ENCODE assay signal across 8 mouse cellular contexts in the genomic region with DNA sequence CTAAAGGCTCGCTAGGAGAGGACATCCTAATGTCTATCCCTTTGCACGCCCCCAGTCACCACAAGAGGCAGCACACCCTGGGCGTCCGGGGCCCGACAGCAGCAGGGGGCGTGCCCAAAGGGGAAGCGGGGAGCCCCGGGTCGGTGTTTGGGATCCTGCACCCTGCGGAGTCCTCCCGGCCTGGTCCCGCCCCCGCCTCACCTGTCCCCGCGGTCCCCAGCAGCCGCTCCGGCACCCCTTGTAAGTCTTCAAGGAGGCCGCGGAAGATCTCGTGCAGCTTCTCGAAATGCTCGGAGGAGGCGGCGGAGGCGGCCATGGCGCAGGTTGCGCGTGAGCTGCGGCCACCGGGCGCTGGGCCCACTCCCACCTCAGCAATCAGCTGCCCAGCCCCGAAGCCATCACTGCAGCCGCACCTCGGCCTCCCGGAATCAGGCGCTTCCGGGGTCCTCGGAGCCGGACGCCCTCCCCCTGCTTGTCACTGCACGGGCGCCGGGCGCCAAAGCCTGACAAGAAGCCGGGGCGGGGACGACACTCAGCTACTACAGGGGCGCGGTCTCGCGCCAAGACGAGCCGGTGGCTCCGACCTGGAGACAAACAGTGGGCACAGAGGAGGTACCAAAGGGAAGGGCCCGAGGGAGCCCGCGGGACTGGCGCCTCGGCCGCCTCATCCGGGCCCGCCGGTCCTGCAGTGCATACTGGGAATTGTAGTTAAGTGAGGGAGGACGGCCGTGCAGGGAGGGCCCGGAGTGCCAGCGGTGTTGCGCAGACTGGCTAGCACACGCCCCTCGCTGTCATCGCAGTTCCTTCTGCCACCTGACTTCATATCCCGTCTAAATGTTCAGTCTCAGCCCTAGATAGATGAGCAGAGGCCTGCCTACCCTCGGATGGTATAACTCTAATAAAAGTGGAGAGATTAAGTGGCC. TPM values are rescaled to one million over a fixed set of nuclear protein-coding genes. Genes with fewer than 3 reads are reported as not detected.
DNase-seq lines count a peak whose midpoint lies in the region; ATAC-seq lines count a peak whose summit lies in the region.

A gene (minus strand): TSS at position 649 of the 923 bp plus-strand sequence.

- peak within 1 kb of the TSS; percentile 95 for H3K4me3 ChIP-seq in brown adipose tissue, adult 24 weeks (ENCODE audit: insufficient read depth, low read depth, low read length)
- peak within 1 kb of the TSS; percentile 81 to 94 for H3K4me3 ChIP-seq in heart, embryonic 14.5 days (ENCODE audit: control insufficient read depth in 1 of 2, insufficient read depth in 1 of 2, low read depth in 1 of 2, low read length in 2 of 2)
- H3K4me3 ChIP-seq in liver, embryonic 13.5 days (replicated peaks), result peak within 1 kb of the TSS; percentile 96
- peak within 1 kb of the TSS; percentile 99 for H3K4me3 ChIP-seq in stomach, embryonic 16.5 days (replicated peaks; ENCODE audit: low read length)

- peak within 1 kb of the TSS; percentile 99 for H3K27ac ChIP-seq in brown adipose tissue, adult 24 weeks (replicated peaks; ENCODE audit: low read depth, low read length)
- H3K27ac ChIP-seq in heart, embryonic 14.5 days (replicated peaks in 1 of 2; ENCODE audit: control insufficient read depth in 1 of 2, insufficient read depth in 1 of 2, low read depth in 2 of 2, low read length in 2 of 2), result peak within 1 kb of the TSS; percentile 86 to 91
- H3K27ac ChIP-seq in liver, embryonic 13.5 days, result peak within 1 kb of the TSS; percentile 87
- peak within 1 kb of the TSS; percentile 95 for H3K27ac ChIP-seq in stomach, embryonic 16.5 days (ENCODE audit: low read length)

- ATAC-seq in heart, embryonic 14.5 days (ENCODE audit: insufficient number of reproducible peaks, insufficient read depth, low FRiP score, low read depth), result peak; percentile 95
- peak; percentile 96 for ATAC-seq in liver, embryonic 13.5 days (ENCODE audit: low read depth)
- ATAC-seq in stomach, embryonic 16.5 days (ENCODE audit: insufficient read depth, low FRiP score), result peak; percentile 97

- peaks cover 4% of the 10 kb centered on the region; the same call in 1 of the 2 replicates for H3K4me1 ChIP-seq in brown adipose tissue, adult 24 weeks (ENCODE audit: control insufficient read depth, insufficient read depth, insufficient read length, low read length)
- H3K4me1 ChIP-seq in heart, embryonic 14.5 days (ENCODE audit: control insufficient read depth in 2 of 2, insufficient read depth in 2 of 2, low read length in 2 of 2), result peaks cover 2 to 7% of the 10 kb centered on the region in 2 experiments; a peak in 3 of 4 replicates
- peaks cover 31% of the 10 kb centered on the region for H3K4me1 ChIP-seq in liver, embryonic 13.5 days (replicated peaks)
- peaks cover 3% of the 10 kb centered on the region; the same call in 1 of the 2 replicates for H3K4me1 ChIP-seq in stomach, embryonic 16.5 days (ENCODE audit: control insufficient read depth, insufficient read depth, low read length)

- under 1% methylated on average over 69 of the region's 73 CpGs for WGBS in heart, embryonic 14.5 days
- 0% methylated on average over 71 of the region's 73 CpGs for WGBS in liver, embryonic 13.5 days (ENCODE audit: insufficient replicate concordance)
- WGBS in stomach, embryonic 16.5 days, result under 1% methylated on average over 73 of the region's 73 CpGs

- peak within 1 kb of the TSS; percentile 75 for H3K4me2 ChIP-seq in heart, embryonic 14.5 days (ENCODE audit: low read length)
- peak within 1 kb of the TSS; percentile 80 for H3K4me2 ChIP-seq in liver, embryonic 13.5 days
- peak within 1 kb of the TSS; percentile 66 for H3K4me2 ChIP-seq in stomach, embryonic 16.5 days (ENCODE audit: low read depth, low read length)

- peak within 1 kb of the TSS; percentile 86 for H3K9ac ChIP-seq in heart, embryonic 14.5 days (ENCODE audit: low read length)
- H3K9ac ChIP-seq in liver, embryonic 13.5 days, result peak within 1 kb of the TSS; percentile 86
- peak within 1 kb of the TSS; percentile 93 for H3K9ac ChIP-seq in stomach, embryonic 16.5 days (ENCODE audit: low read length)

- H3K27me3 ChIP-seq in heart, embryonic 14.5 days (ENCODE audit: control insufficient read depth, insufficient read depth, low read length), result no peaks in the 10 kb centered on the region
- no peaks in the 10 kb centered on the region for H3K27me3 ChIP-seq in liver, embryonic 13.5 days
- no peaks in the 10 kb centered on the region for H3K27me3 ChIP-seq in stomach, embryonic 16.5 days (ENCODE audit: control insufficient read depth, insufficient read depth, low read length)

- peaks cover 33% of the 10 kb centered on the region for H3K36me3 ChIP-seq in heart, embryonic 14.5 days (ENCODE audit: control insufficient read depth, insufficient read depth, low read length)
- H3K36me3 ChIP-seq in liver, embryonic 13.5 days, result peaks cover 22% of the 10 kb centered on the region
- peaks cover 11% of the 10 kb centered on the region for H3K36me3 ChIP-seq in stomach, embryonic 16.5 days (ENCODE audit: control insufficient read depth, insufficient read depth, low read length)

- peak; percentile 95 for DNase-seq in CD4-positive, CD25-positive, alpha-beta regulatory T cell, adult 2 months (ENCODE audit: low read depth, low spot score)
- DNase-seq in fibroblast of lung, adult 2 months (ENCODE audit: low read depth), result peak; percentile 76
- peak; percentile 94 for DNase-seq in kidney, postnatal 14 days
- DNase-seq in liver, embryonic 13.5 days, result peak; percentile 88
- peak; percentile 91 for DNase-seq in neural tube, embryonic 10.5 days (ENCODE audit: extremely low spot score, low spot score)

- no peaks in the 10 kb centered on the region for H3K9me3 ChIP-seq in heart, embryonic 14.5 days (ENCODE audit: control insufficient read depth, low read length)
- no peaks in the 10 kb centered on the region for H3K9me3 ChIP-seq in liver, embryonic 13.5 days (replicated peaks)
- no peaks in the 10 kb centered on the region for H3K9me3 ChIP-seq in stomach, embryonic 16.5 days (replicated peaks; ENCODE audit: control insufficient read depth, low read length)

RNA-seq across cellular contexts. Expression of the gene that starts here (rescaled TPM):
- 88.7 and 124 TPM in 2 replicates for polyA plus RNA-seq in brown adipose tissue, adult 24 weeks (2012; ENCODE audit: insufficient read depth, insufficient read length, missing spikeins)
- polyA plus RNA-seq in heart, embryonic 14.5 days (2014; fragmentation: Nextera tagmentation; extraction: Ambion mirVana), result 88.9 and 89.1 TPM in 2 replicates
- polyA plus RNA-seq in liver, embryonic 13.5 days (2015; fragmentation: Nextera tagmentation; extraction: Ambion mirVana), result 49.6 and 52.5 TPM in 2 replicates
- polyA plus RNA-seq in stomach, embryonic 16.5 days (2015; fragmentation: Nextera tagmentation; extraction: Ambion mirVana), result 105 and 111 TPM in 2 replicates

Comparison
In these comparisons a context has a peak if more than half of its experiments do, and no peak if none do; other contexts are left out.
1. Peak in every context shown above with its lines: DNase-seq, ATAC-seq, H3K4me3 ChIP-seq and H3K27ac ChIP-seq.